Mouse (Mus musculus) urinary bladder, postnatal 25 days (tissue): ENCODE measurements at regions not wholly inside any gene's neighbourhood (a gene's known extent, or its start where the extent isn't known, plus 50 kb on each side); places are given as distances from the start of the nearest gene placed in this dataset.

Experiments
- DNase-seq: peaks from one replicate; pipeline ENCODE4 v3.0.0; 2022; ENCODE audit warnings: low spot score

- DNase-seq = no peak
These were observed 117.4 kb upstream of the Lyplal1 start for GRCm38 (mm10) chr1:186234536-186234935.

GRCm38 (mm10) chr1:186230476-186230875 lies 113.4 kb upstream of the Lyplal1 start:
- DNase-seq = no peak

GRCm38 (mm10) chr1:186229856-186230255 lies 112.7 kb upstream of the Lyplal1 start:
- DNase-seq = no peak

GRCm38 (mm10) chr1:186228396-186228795 lies 111.3 kb upstream of the Lyplal1 start:
- DNase-seq = no peak

GRCm38 (mm10) chr1:186224231-186224630 lies 107.1 kb upstream of the Lyplal1 start:
- DNase-seq = no peak

- no peak for DNase-seq
These were observed 106.3 kb upstream of the Lyplal1 start for GRCm38 (mm10) chr1:186223417-186223816.

- no peak for DNase-seq
These were observed 101.9 kb upstream of the Lyplal1 start for GRCm38 (mm10) chr1:186218995-186219394.

- DNase-seq = no peak
These were observed 100.1 kb upstream of the Lyplal1 start for GRCm38 (mm10) chr1:186217198-186217597.

- no peak for DNase-seq
These were observed 87.0 kb upstream of the Lyplal1 start for GRCm38 (mm10) chr1:186204151-186204550.

- no peak for DNase-seq
These were observed 85.4 kb upstream of the Lyplal1 start for GRCm38 (mm10) chr1:186202536-186202935.

- DNase-seq = no peak
These were observed 81.3 kb upstream of the Lyplal1 start for GRCm38 (mm10) chr1:186198391-186198790.

- DNase-seq = no peak
These were observed 79.9 kb upstream of the Lyplal1 start for GRCm38 (mm10) chr1:186197057-186197456.

GRCm38 (mm10) chr1:186189390-186189789 lies 72.3 kb upstream of the Lyplal1 start:
- DNase-seq = no peak

- DNase-seq = no peak
These were observed 70.3 kb upstream of the Lyplal1 start for GRCm38 (mm10) chr1:186187372-186187771.

GRCm38 (mm10) chr1:186183204-186183651 lies 66.1 kb upstream of the Lyplal1 start:
- DNase-seq = no peak

- peak; percentile 41 for DNase-seq
These were observed 65.5 kb upstream of the Lyplal1 start for GRCm38 (mm10) chr1:186182498-186183203.

GRCm38 (mm10) chr1:186177019-186177418 lies 59.9 kb upstream of the Lyplal1 start:
- DNase-seq = no peak

- no peak for DNase-seq
These were observed 56.4 kb upstream of the Lyplal1 start for GRCm38 (mm10) chr1:186173472-186174014.

GRCm38 (mm10) chr1:186171691-186172090 lies 54.6 kb upstream of the Lyplal1 start:
- DNase-seq = no peak
